Mouse (Mus musculus) myocyte (in vitro differentiated cells): ENCODE results near the gene Mroh7.

Experiments
- CEBPB ChIP-seq: IDR thresholded peaks from 2 replicates; pipeline ENCODE4 v1.6.1; 2011; ENCODE audit warnings: mild to moderate bottlenecking, moderate library complexity; ENCODE audit not compliant: poor library complexity, insufficient read depth, severe bottlenecking
- E2F4 ChIP-seq: IDR thresholded peaks from one replicate; pipeline ENCODE4 v1.6.1; 2011; ENCODE audit warnings: mild to moderate bottlenecking, control low read depth, moderate library complexity; ENCODE audit not compliant: insufficient read depth
- MAX ChIP-seq: IDR thresholded peaks from one replicate; pipeline ENCODE4 v1.6.1; 2011; ENCODE audit warnings: low read depth, mild to moderate bottlenecking, control low read depth
- MYOD1 ChIP-seq, 3 experiments: IDR thresholded peaks; one replicate each; pipeline ENCODE4 v1.6.1; 2011; ENCODE audit warnings: control low read depth in 2 of 3, low read depth in 2 of 3, mild to moderate bottlenecking in 2 of 3, moderate library complexity in 1 of 3; ENCODE audit not compliant: insufficient read length in 2 of 3, control insufficient read depth in 1 of 3
- MYOG ChIP-seq, 3 experiments: IDR thresholded peaks; one replicate each; pipeline ENCODE4 v1.6.1; 2011; ENCODE audit warnings: control low read depth in 2 of 3, low read depth in 2 of 3, mild to moderate bottlenecking in 2 of 3; ENCODE audit not compliant: insufficient read length in 2 of 3, control insufficient read depth in 1 of 3, insufficient read depth in 1 of 3
- POLR2A ChIP-seq: IDR thresholded peaks from one replicate; pipeline ENCODE4 v1.6.1; 2011; ENCODE audit warnings: low read depth, mild to moderate bottlenecking, control low read depth, moderate library complexity; ENCODE audit not compliant: insufficient read length
- POLR2AphosphoS2 ChIP-seq: IDR thresholded peaks from one replicate; pipeline ENCODE4 v1.6.1; 2011; ENCODE audit warnings: low read depth, control low read depth; ENCODE audit not compliant: insufficient read length
- REST ChIP-seq: IDR thresholded peaks from one replicate; pipeline ENCODE4 v1.6.1; 2011; ENCODE audit warnings: mild to moderate bottlenecking, control low read depth, moderate library complexity; ENCODE audit not compliant: insufficient read depth, insufficient read length
- SRF ChIP-seq: IDR thresholded peaks from one replicate; pipeline ENCODE4 v1.6.1; 2011; ENCODE audit warnings: low read depth; ENCODE audit not compliant: control insufficient read depth, insufficient read length
- TCF12 ChIP-seq: IDR thresholded peaks from one replicate; pipeline ENCODE4 v1.6.1; 2011; ENCODE audit warnings: mild to moderate bottlenecking, control low read depth; ENCODE audit not compliant: poor library complexity, insufficient read depth, severe bottlenecking
- USF1 ChIP-seq: IDR thresholded peaks from one replicate; pipeline ENCODE4 v1.6.1; 2011; ENCODE audit warnings: low read depth, mild to moderate bottlenecking, control low read depth, moderate library complexity

DNA sequence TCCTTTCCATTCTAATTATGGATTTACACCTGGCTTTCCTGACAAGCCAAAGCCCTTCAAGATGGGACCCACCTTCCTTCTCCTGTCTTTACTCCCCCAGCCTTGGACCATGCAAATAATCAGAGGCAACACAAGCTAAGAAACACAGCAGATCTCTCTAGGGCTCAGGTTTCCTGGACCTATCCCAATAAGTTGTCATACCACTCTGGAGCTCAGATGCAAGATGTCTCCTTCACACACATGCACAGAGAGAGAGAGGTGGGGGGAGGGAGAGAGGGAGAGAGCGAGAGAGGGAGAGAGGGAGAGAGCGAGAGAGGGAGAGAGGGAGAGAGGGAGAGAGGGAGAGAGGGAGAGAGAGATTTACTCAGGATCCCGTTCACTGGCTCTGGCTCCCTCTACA, 98.4 kb downstream of the Mroh7 start:
- TF ChIP-seq POLR2A (no peak), SRF (no peak), POLR2AphosphoS2 (no peak), TCF12 (no peak), MYOD1 (IDR thresholded peaks at IDR 0.05; ENCODE audit: control insufficient read depth in 1 of 3, insufficient read length in 2 of 3, low read depth in 2 of 3) (no peak), E2F4 (no peak), USF1 (no peak), MAX (no peak), MYOG (IDR thresholded peaks at IDR 0.05; ENCODE audit: control insufficient read depth in 1 of 3, insufficient read depth in 1 of 3, insufficient read length in 2 of 3, low read depth in 2 of 3) (no peak), CEBPB (no peak), REST (no peak)
